Mouse (Mus musculus): ENCODE measurements around the gene Gm5726. TPM values are rescaled to one million over a fixed set of nuclear protein-coding genes. Genes with fewer than 3 reads are reported as not detected.
"Not testable (repeated sequence)": the region's sequence is repeated elsewhere in the genome, so short reads cannot be mapped to it uniquely, and the experiment has no call there.

Gm5726 gene
- not detected in 2 replicates for polyA plus RNA-seq (2015; fragmentation: Nextera tagmentation; extraction: Ambion mirVana)

- not testable (repeated sequence) for H3K9ac ChIP-seq; H3K4me2 ChIP-seq; H3K4me3 ChIP-seq (replicated peaks); H3K4me1 ChIP-seq (replicated peaks); H3K36me3 ChIP-seq (replicated peaks); H3K27me3 ChIP-seq; ATAC-seq (ENCODE audit: insufficient read depth); H3K27ac ChIP-seq (replicated peaks); H3K9me3 ChIP-seq (replicated peaks)
- WGBS (ENCODE audit: insufficient replicate concordance) = no CpG with 5 or more reads among the region's 1 CpGs
Measured at GRCm38 (mm10) chr7:20545657-20546056, at the start of gene Gm5726. Gene Gm5726 (minus strand): TSS chr7:20545757.

GRCm38 (mm10) chr7:20576141-20576540 is 30.6 kb upstream of the Gm5726 start, which contains the start of gene Gm4141:
Gene Gm4141 (minus strand): TSS chr7:20576241.
- not testable (repeated sequence) for H3K4me2 ChIP-seq; H3K4me3 ChIP-seq (replicated peaks); H3K4me1 ChIP-seq (replicated peaks); H3K9ac ChIP-seq; H3K27ac ChIP-seq (replicated peaks); ATAC-seq (ENCODE audit: insufficient read depth); H3K9me3 ChIP-seq (replicated peaks); H3K36me3 ChIP-seq (replicated peaks); H3K27me3 ChIP-seq
- WGBS (ENCODE audit: insufficient replicate concordance) = no CpG with 5 or more reads among the region's 3 CpGs

- no CpG with 5 or more reads among the region's 3 CpGs for WGBS (ENCODE audit: insufficient replicate concordance)
- not testable (repeated sequence) for H3K9me3 ChIP-seq (replicated peaks); H3K4me3 ChIP-seq (replicated peaks); H3K36me3 ChIP-seq (replicated peaks); H3K4me1 ChIP-seq (replicated peaks); H3K27ac ChIP-seq (replicated peaks); H3K4me2 ChIP-seq; H3K9ac ChIP-seq; ATAC-seq (ENCODE audit: insufficient read depth); H3K27me3 ChIP-seq
Measured at GRCm38 (mm10) chr7:20533537-20533936, 12.0 kb downstream of the Gm5726 start, which contains the start of gene Vmn1r104. Gene Vmn1r104 (plus strand): TSS chr7:20533837.

- not testable (repeated sequence) for H3K4me3 ChIP-seq (replicated peaks); H3K27ac ChIP-seq (replicated peaks); H3K4me1 ChIP-seq (replicated peaks); H3K36me3 ChIP-seq (replicated peaks); ATAC-seq (ENCODE audit: insufficient read depth); H3K4me2 ChIP-seq; H3K27me3 ChIP-seq; H3K9ac ChIP-seq; H3K9me3 ChIP-seq (replicated peaks)
- WGBS (ENCODE audit: insufficient replicate concordance) = 14% methylated on average over 1 of the region's 3 CpGs
Measured at GRCm38 (mm10) chr7:20510434-20510833, 35.1 kb downstream of the Gm5726 start, which contains the start of gene Vmn1r103. Gene Vmn1r103 (minus strand): TSS chr7:20510534.

Other genes with a start within 250 kb of the Gm5726 start
- gene Gm4133, start 211.7 kb downstream of the Gm5726 start, polyA plus RNA-seq (2015; fragmentation: Nextera tagmentation; extraction: Ambion mirVana) = not detected in 2 replicates
- not detected in 2 replicates for gene Gm5728, start 170.3 kb downstream of the Gm5726 start, polyA plus RNA-seq (2015; fragmentation: Nextera tagmentation; extraction: Ambion mirVana)
- gene Vmn1r100, start 127.8 kb downstream of the Gm5726 start, polyA plus RNA-seq (2015; fragmentation: Nextera tagmentation; extraction: Ambion mirVana) = not detected in 2 replicates
- gene Vmn1r101, start 103.2 kb downstream of the Gm5726 start, polyA plus RNA-seq (2015; fragmentation: Nextera tagmentation; extraction: Ambion mirVana) = not detected in 2 replicates
- gene Gm10670, start 70.8 kb downstream of the Gm5726 start, polyA plus RNA-seq (2015; fragmentation: Nextera tagmentation; extraction: Ambion mirVana) = not detected in 2 replicates
- gene Vmn1r103, start 35.2 kb downstream of the Gm5726 start, polyA plus RNA-seq (2015; fragmentation: Nextera tagmentation; extraction: Ambion mirVana) = not detected in 2 replicates
- not detected in 2 replicates for gene Vmn1r104, start 11.9 kb downstream of the Gm5726 start, polyA plus RNA-seq (2015; fragmentation: Nextera tagmentation; extraction: Ambion mirVana)
- gene Gm4141, start 30.5 kb upstream of the Gm5726 start, polyA plus RNA-seq (2015; fragmentation: Nextera tagmentation; extraction: Ambion mirVana) = not detected in 2 replicates
- gene Gm4513, start 53.3 kb upstream of the Gm5726 start, polyA plus RNA-seq (2015; fragmentation: Nextera tagmentation; extraction: Ambion mirVana) = not detected in 2 replicates
- not detected in 2 replicates for gene Vmn1r107, start 123.2 kb upstream of the Gm5726 start, polyA plus RNA-seq (2015; fragmentation: Nextera tagmentation; extraction: Ambion mirVana)
- not detected in 2 replicates for gene Vmn1r111, start 157.5 kb upstream of the Gm5726 start, polyA plus RNA-seq (2015; fragmentation: Nextera tagmentation; extraction: Ambion mirVana)
- gene Gm10668, start 184.9 kb upstream of the Gm5726 start, polyA plus RNA-seq (2015; fragmentation: Nextera tagmentation; extraction: Ambion mirVana) = not detected in 2 replicates
- gene Vmn1r112, start 225.4 kb upstream of the Gm5726 start, polyA plus RNA-seq (2015; fragmentation: Nextera tagmentation; extraction: Ambion mirVana) = not detected in 2 replicates
- gene Vmn1r113, start 241.5 kb upstream of the Gm5726 start, polyA plus RNA-seq (2015; fragmentation: Nextera tagmentation; extraction: Ambion mirVana) = not detected in 2 replicates

All from liver, embryonic 15.5 days (tissue).